Mouse (Mus musculus) gonadal fat pad, adult 2 months (tissue): ENCODE results near the gene Pign. TPM values are rescaled to one million over a fixed set of nuclear protein-coding genes. Genes with fewer than 3 reads are reported as not detected.

ENCODE experiments used
- DNase-seq: peaks from one replicate; pipeline ENCODE4 v3.0.0-alpha.2; 2012; ENCODE audit warnings: low read depth
- polyA plus RNA-seq: library from polyadenylated mRNA; depleted of rRNA; stranded (reverse); fragments of >200 nt; gene quantifications from 2 replicates; pipeline ENCODE4 v1.2.3, GENCODE M21; 2012; rRNA removed

Pign gene
- polyA plus RNA-seq, 1 experiment: 12.2 TPM

DNA sequence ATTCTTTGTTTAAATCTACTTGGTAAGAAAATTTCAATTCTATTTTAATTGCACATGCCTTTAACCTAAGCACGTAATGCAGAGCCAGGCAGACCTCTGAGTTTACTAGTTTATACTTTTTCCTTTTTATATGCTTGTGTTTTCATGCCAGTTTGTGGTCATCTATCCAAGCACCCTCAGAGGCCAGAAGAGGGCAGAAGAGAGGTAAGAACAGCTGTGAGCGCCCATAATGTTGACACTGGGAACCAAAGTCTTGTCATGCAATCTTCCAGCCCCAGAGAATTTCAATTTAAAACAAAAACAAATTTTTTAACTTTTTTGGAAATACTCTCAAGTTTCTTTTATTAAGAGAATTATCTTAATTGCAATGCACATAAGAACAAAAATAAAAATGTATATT lies 99.7 kb downstream of the Pign start:
- no peak for DNase-seq

DNA sequence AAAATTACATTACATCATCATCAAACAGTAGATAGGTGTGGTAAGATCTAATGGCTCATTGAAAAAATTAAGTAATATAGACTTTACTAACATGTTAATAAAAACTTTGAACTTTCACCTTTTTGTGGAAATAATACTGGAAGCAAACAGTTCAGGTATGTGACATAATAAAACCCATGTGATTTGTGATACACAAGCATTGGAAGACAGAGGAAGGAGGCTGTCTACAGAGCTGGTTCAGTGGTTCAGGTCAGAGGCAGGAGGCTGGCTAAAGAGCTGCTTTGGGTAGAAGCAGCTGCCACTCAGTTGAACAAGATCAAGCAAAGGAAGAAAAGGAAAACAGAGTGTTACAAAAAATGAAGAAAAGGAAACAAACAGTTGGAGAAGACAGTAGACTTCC lies 107.4 kb downstream of the Pign start:
- no peak for DNase-seq

DNA sequence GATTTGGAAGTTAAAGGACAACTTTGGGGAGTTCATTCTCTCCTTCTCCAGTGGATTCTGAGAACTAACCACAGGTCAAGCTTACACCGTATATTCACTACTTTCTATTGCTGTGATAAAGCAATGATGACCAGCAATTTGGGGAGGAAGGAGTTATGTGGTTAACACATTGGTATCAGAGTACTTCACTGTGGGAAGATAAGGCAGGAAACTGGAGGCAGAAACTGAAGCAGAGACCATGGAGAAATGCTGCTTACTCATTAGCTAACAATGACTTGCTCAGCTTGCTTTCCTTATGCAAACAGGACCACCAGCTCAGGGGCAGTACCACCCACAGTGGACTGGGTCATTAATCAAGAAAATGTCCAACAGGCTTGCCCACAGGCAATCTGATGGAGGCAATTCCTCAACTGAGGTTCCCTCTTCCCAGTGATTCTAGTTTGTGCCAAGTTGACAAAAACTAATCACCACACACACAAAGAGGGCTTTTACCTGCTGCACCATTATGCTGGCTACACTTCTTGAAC lies 108.2 kb downstream of the Pign start:
- DNase-seq: no peak

DNA sequence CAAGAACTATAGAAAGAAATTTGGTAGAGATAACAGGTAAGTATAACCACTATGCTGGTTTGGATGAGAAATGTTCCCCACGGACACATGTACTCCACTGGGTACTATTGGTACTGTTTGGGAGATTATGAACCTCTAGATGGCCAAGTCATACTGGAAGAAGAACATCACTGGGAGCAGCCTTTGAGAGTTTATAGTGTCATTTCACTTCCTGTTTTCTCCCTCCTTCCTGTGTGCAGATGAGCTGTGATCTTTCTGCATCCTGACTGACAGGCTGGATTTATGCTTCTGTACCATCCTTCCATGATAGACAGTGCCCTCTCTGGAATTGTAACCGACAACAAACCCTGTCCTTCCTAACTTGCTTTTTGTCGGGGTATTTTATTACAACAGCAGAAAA lies 110.3 kb downstream of the Pign start:
- no peak for DNase-seq

DNA sequence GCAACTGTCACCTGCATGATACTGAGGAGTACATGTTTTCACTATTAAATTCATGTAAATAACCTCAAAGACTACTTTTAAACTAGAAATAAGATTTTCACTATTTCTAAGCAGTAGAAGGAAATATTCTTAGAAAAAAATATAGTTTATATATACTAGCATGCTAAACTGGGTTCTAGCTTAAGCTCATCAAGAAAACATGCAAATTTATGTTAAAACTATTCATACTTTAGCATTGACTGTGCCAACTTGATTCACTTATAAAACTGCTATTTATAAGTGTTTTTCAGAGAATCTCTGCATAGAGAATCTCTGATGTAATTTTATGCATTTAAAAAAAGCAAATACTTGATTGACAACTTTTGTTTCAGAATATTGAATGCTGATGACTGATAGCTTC lies 113.3 kb downstream of the Pign start:
- DNase-seq: no peak

DNA sequence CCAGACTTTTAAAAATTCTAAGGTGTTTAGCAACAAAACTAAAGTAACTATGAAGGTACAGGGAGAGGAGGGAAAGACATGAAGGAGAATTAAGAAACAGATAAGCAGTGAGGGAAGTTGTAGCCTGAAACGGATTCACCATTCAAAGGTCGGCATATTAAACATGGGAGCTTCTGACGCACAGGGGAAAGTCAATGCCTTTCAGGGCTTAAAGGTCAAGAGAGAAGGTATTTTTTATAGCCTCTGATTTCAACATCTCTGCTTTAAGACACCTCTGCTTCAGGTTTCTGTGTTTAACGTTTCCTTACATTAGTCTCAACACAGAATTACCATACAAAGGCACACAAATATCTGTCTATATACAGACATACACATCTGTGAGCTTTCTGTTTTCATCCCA lies 113.8 kb downstream of the Pign start:
- DNase-seq: no peak

DNA sequence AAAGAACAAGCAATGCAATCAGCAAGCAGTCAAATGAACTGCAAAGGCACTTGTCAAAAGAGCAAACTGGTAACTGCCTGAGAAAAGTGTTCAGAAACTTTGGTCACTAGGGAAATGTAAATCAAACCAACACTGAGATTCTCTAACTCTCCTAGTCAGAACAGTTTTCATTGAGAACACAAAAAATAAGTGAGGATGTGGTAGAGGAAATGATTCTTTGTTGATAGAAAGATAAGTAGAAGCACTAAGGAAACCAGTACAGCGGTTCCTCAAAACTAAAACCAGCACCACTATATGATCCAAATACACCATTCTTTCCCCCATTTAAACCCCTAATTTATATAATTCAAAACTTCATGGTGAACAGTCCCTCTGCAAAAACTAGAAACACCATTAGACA lies 120.4 kb downstream of the Pign start:
- DNase-seq: no peak

DNA sequence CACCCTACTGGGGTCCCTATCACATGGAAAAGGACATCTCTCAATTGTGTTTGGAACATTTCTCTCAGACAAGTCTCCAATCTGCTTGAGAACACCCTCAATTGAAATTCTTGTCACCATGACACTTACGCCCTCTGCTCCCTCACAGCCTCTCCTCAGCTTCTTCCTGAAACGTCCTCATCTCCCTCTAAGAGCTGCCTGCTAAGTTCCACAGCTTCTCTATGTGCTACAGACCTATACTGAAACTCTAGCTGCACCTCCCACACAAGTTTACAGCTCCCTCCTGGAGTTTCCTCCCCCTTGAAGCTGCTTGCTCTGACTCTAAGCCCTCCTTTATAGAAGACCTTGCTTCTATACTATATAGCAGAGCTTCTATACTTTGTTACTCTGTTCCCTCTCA lies 139.7 kb downstream of the Pign start:
- no peak for DNase-seq

DNA sequence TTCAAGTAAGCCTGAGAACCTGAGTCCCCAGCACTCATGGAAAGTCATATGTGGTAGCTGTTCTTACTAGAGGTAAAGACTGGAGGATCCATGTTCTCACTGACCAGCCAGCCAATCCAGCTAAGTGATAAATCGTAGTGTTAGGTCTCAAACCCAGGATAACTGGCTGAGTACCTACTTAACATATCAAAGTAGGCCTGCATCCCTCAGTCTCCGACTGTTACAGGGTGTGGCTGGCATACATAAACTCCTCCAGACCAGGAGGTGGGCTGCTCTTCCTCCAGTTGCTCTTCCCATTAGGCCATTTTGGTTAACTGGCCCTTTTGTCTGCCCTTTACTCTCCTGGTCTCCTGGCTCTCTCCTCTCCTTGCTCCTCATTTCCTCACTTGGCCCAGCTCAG lies 141.2 kb downstream of the Pign start:
- DNase-seq: no peak

DNA sequence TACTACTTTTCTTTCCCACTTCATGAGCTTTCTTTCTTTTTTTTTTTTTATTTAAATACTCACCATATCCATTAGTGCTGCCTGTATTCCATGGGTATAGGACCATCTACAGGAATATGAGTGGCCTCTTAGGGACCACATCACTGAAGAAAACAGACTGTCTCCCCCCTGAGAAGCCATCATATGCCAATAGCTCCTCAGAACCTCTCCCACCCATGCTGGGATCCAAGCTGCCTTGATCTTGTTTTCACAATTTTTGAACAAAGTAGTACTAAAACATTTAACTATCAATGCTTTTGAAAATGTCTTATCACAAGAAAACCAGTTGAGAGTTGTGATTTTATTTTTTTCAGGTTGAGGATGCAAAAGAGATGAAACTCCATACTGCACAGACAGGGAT lies 145.4 kb downstream of the Pign start:
- DNase-seq: no peak

DNA sequence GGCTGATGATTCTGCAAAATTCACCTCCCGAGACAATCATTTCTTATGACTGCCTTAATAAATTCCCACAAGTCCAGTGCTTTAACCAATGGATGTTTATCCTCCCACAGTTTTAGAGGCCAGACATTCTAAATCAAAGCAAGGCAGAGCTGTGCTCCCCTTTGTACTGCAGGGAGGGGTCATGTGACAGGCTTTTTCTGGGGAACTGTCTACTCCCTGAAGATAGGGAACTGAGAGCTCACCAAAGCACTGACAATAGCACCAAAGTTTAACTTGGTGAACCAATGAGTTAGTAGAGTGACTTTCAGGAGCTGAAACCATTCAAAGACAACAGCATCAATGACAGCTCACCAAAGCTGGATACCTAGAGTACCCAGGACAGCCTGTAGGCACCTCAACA lies 156.4 kb downstream of the Pign start:
- no peak for DNase-seq

DNA sequence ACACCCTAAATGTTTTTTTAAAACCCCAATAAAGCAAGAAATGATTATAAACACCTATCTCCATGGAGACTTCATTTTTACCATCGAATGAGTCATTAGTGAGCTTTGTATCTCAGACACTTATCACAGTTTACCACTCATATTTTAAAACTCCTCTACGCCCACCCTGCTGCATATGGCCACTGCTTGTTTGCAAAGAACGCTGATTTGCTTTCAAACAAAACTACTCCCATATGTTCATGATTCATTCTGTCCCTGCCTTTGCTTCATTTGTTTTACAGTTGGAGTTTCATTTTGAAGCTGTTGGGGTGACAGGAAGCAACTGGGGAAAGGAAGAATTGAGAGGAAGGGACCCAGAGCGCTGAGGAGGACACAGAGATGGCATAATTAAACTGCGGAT lies 170.9 kb downstream of the Pign start:
- no peak for DNase-seq

DNA sequence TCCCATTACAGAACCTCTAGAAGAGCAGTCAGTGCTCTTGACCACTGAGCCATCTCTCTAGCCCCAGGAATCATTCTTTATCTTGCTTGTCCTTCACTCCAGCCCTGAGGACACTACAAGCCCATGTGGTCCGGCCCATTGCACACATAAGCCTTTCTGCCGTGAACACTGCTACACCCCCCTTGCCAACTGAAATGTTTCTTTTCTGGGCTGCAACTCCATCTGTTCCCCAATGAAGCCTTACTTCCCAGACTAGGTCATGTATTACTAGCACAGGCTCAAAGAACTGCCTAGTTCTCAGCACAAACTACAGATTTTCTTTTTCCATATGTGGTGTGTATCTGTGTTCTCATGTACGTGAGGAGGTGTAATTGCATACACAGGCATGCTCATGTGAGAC lies 174.0 kb downstream of the Pign start:
- DNase-seq: no peak

DNA sequence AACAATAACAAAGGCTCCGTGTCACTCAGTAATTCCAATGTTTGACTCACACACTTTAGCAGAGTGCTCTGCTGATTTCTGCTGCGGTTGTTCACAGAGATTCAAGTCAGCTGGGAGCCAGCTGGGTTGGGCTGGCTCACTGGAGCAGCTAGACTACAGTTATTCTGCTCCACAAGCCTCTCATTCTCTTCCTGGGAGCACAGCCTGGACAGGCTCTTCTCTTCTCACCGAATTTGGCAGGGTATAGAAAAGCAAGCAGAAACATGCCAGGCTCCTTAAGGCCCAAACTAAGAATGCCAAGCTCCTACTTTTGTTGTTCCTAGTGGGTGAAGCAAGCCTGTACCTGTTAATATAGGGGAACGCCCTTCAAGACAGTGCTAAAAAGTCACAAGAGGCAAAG lies 176.4 kb downstream of the Pign start:
- DNase-seq: peak; percentile 88

Other genes with a start within 250 kb of the Pign start
- gene Relch, start 184 bp upstream of the Pign start, polyA plus RNA-seq: 24.2 and 26.9 TPM in 2 replicates
- 2.6 and 3.9 TPM in 2 replicates for gene Tnfrsf11a, start 117.0 kb upstream of the Pign start, polyA plus RNA-seq